Mouse (Mus musculus) lung, postnatal 0 days (tissue): ENCODE measurements around the gene Tbc1d16. TPM values are rescaled to one million over a fixed set of nuclear protein-coding genes. Genes with fewer than 3 reads are reported as not detected.

ENCODE experiments used
- ATAC-seq: fragments of 200-750 bp; cut with Nextera tagmentation; 2 replicates; pipeline ENCODE4 v1.8.0; 2017; ENCODE audit warnings: moderate library complexity
- DNase-seq: peaks from one replicate; pipeline ENCODE4 v3.0.0-alpha.2; 2016; ENCODE audit warnings: low spot score
- H3K27ac ChIP-seq: fragments of 300-500 bp; sonication (generic); 2 replicates; pipeline ENCODE4 v1.5.1; 2014; ENCODE audit warnings: antibody characterized with exemption, mild to moderate bottlenecking, low read length, mixed read lengths
- H3K27me3 ChIP-seq: fragments of 300-500 bp; sonication (generic); replicated peaks from 2 replicates; pipeline ENCODE4 v1.6.1; 2014; ENCODE audit warnings: low read length, mixed read lengths; ENCODE audit not compliant: insufficient read depth
- H3K36me3 ChIP-seq: fragments of 300-500 bp; sonication (generic); 2 replicates; pipeline ENCODE4 v1.6.1; 2014; ENCODE audit warnings: low read length, mixed read lengths; ENCODE audit not compliant: insufficient read depth
- H3K4me1 ChIP-seq: fragments of 300-500 bp; sonication (generic); 2 replicates; pipeline ENCODE4 v1.6.1; 2014; ENCODE audit warnings: antibody characterized with exemption, low read depth, low read length, mixed read lengths; ENCODE audit not compliant: insufficient read depth
- H3K4me2 ChIP-seq: fragments of 300-500 bp; sonication (generic); replicated peaks from 2 replicates; pipeline ENCODE4 v1.6.1; 2014; ENCODE audit warnings: low read depth, mild to moderate bottlenecking, low read length, moderate library complexity, mixed read lengths
- H3K4me3 ChIP-seq: fragments of 300-500 bp; sonication (generic); 2 replicates; pipeline ENCODE4 v1.5.1; 2014; ENCODE audit warnings: low read depth, low read length
- H3K9ac ChIP-seq: fragments of 300-500 bp; sonication (generic); replicated peaks from 2 replicates; pipeline ENCODE4 v1.6.1; 2014; ENCODE audit warnings: low read depth, mild to moderate bottlenecking
- H3K9me3 ChIP-seq: fragments of 300-500 bp; sonication (generic); 2 replicates; pipeline ENCODE4 v1.6.1; 2016; ENCODE audit warnings: low read length, mixed read lengths
- CTCF ChIP-seq: IDR thresholded peaks from 2 replicates; pipeline ENCODE4 v1.5.1; 2016; ENCODE audit warnings: antibody characterized with exemption, mild to moderate bottlenecking
- EP300 ChIP-seq: IDR thresholded peaks from 2 replicates; pipeline ENCODE4 v1.6.1; 2016; ENCODE audit warnings: antibody characterized with exemption, mild to moderate bottlenecking, control low read depth
- WGBS: fragments of 180-500 bp; shearing (Covaris S2); extraction: QIAGEN DNeasy Blood & Tissue Kit; methylation state at CpG from one replicate; pipeline ENCODE4 v1.1.7; 2014; 5-methylcytosine and 5-hydroxymethylcytosine counted together
- polyA plus RNA-seq: library from polyadenylated mRNA; unstranded; fragments of >200 nt; fragmentation: Nextera tagmentation; extraction: Ambion mirVana; gene quantifications from 2 replicates; pipeline ENCODE4 v1.2.1, GENCODE M21; 2015

The Tbc1d16 gene
- polyA plus RNA-seq, 1 experiment from 2014 or later, result 11.9 TPM

DNA sequence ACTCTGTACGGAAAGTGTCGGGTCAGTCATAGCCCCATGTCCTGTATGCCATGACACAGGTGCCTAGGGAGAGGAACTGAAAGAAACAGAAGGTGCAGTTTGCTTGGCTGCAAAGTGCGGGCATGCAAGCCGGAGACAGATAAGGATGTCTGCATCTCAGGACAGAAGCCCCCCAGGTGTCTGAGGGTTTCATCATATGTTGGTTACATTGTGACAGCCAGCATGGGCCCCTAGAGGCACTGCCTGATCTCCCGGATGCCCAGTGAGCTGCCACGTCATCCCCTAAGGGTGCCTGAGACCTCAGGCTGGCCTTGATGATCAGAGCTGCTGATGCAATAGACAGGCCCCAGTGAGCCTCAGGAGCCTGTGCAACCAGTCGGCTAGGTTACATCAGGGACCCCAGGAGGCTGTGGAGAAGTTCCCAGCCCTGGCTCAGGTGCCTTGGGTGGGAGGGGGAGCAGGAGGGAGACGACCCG is 36.7 kb downstream of the Tbc1d16 start:
- no peak for TF ChIP-seq EP300
- TF ChIP-seq CTCF, result no peak
- H3K27ac ChIP-seq, result no peak overlapping the region
- no peak for ATAC-seq

DNA sequence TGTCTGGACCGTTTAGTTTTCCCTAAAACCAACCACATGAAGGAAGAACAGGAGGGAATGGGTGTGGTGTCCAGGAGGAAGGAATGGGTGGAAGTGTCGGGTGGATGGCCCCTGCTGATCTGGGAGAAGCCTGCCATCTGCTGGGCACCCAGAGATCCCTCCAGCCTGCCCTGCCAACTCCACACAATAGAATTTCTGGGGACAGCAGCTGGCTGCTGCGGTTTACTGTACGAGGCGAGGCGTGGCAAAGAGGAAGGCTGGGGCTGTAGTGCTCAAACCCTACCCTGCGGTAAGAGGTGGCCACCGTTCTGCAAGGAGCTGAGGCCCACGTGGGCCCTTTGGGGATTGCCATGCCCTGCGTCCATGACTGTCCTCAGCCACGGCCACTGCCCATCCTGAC is 37.8 kb downstream of the Tbc1d16 start:
- Histone ChIP-seq H3K27me3 (no peaks in the 10 kb centered on the region), H3K9ac (no peak overlapping the region), H3K4me2 (no peak overlapping the region), H3K9me3 (no peaks in the 10 kb centered on the region), H3K4me1 (peaks cover 6% of the 10 kb centered on the region; the same call in 1 of the 2 replicates), H3K27ac (no peak overlapping the region), H3K4me3 (no peak overlapping the region), H3K36me3 (no peaks in the 10 kb centered on the region)
- DNase-seq, result peak; percentile 94
- peak; percentile 75 for ATAC-seq
- 17% methylated on average over 11 of the region's 11 CpGs for WGBS
- TF ChIP-seq CTCF, result peak; percentile 89
- TF ChIP-seq EP300, result no peak

More for the DNA sequence above, 36.7 kb downstream of the Tbc1d16 start:
- Histone ChIP-seq H3K27me3 (no peaks in the 10 kb centered on the region), H3K4me2 (no peak overlapping the region), H3K4me3 (no peak overlapping the region), H3K9me3 (no peaks in the 10 kb centered on the region), H3K9ac (no peak overlapping the region), H3K36me3 (no peaks in the 10 kb centered on the region), H3K4me1 (peaks cover 6% of the 10 kb centered on the region; the same call in 1 of the 2 replicates)
- no peak for DNase-seq
- WGBS, result 73% methylated on average over 9 of the region's 9 CpGs

DNA sequence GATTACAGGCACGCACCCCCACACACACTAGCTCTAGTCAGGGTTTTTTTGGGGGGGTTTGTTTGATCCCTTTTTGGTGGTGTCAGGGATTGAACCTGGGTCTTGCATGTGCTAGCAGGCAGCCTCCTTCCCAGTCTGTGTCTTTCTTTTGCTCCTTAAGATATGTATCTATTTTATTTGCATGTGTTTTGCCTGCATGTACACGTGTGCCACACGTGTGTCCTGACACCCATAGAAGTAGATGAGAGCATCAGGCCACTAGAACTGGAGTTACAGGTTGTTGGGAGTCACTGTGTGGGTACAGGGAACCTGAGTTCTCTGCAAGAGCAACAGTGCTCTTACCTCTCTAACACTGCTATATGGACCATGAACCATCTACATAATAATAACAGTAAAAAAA is 39.0 kb downstream of the Tbc1d16 start:
- WGBS, result 94% methylated on average over 3 of the region's 3 CpGs
- ATAC-seq, result no peak
- Histone ChIP-seq H3K4me1 (peaks cover 6% of the 10 kb centered on the region; the same call in 1 of the 2 replicates), H3K36me3 (no peaks in the 10 kb centered on the region), H3K27me3 (no peaks in the 10 kb centered on the region), H3K4me2 (no peak overlapping the region), H3K9me3 (no peaks in the 10 kb centered on the region), H3K9ac (no peak overlapping the region), H3K4me3 (no peak overlapping the region), H3K27ac (no peak overlapping the region)
- TF ChIP-seq EP300 (no peak), CTCF (no peak)
- no peak for DNase-seq

DNA sequence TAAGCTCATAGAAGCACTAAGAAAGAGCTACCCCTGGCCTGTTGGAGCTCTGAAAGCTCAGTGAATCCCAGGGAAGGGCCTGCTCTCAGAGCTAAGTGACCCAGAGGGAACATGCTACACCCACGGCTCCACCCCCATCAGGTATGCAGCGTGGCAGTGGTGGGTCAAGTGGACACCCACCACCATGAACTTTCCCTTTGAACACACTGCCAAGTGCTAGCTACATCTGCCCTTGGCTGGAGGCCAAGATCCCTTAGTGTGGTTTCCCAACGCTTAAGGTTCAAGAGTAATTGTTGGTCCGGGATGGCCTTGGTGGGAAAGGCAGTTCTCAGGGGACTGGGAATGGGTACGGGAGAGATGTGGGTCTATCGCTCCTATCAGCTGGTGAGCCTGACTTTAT is 39.9 kb downstream of the Tbc1d16 start:
- H3K27ac ChIP-seq, result no peak overlapping the region

DNA sequence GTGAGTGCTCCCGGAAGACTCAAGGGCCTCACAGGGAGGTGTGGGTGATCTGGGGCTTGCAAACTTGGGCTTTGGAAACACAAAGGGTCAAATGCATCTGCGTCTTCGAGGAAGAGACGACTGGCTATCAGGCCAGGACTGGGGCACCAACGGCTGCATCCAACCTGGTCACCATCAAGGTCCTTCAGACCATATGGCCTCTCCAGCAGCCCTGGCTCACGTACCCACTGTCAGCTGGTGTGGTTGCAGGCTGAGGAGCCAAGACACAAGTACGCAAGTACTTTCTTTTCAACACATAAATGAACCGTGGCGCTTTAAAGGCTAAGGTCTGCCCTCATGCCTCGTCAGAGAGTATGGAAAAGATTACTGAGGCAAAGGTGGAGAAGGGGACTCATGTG is 40.5 kb downstream of the Tbc1d16 start:
- no peaks in the 10 kb centered on the region for H3K36me3 ChIP-seq
- H3K4me2 ChIP-seq, result no peak overlapping the region
- H3K4me3 ChIP-seq, result no peak overlapping the region
- no peak for ATAC-seq
- H3K27ac ChIP-seq, result no peak overlapping the region
- 65% methylated on average over 10 of the region's 10 CpGs for WGBS
- H3K9ac ChIP-seq, result no peak overlapping the region
- no peaks in the 10 kb centered on the region for H3K27me3 ChIP-seq
- H3K4me1 ChIP-seq, result peaks cover 6% of the 10 kb centered on the region; the same call in 1 of the 2 replicates
- no peaks in the 10 kb centered on the region for H3K9me3 ChIP-seq
- TF ChIP-seq CTCF (no peak), EP300 (no peak)
- no peak for DNase-seq

More for the DNA sequence above, 39.9 kb downstream of the Tbc1d16 start:
- Histone ChIP-seq H3K27me3 (no peaks in the 10 kb centered on the region), H3K4me3 (no peak overlapping the region), H3K9ac (no peak overlapping the region), H3K4me1 (peaks cover 6% of the 10 kb centered on the region; the same call in 1 of the 2 replicates), H3K9me3 (no peaks in the 10 kb centered on the region), H3K4me2 (no peak overlapping the region), H3K36me3 (no peaks in the 10 kb centered on the region)
- TF ChIP-seq EP300, result no peak
- TF ChIP-seq CTCF, result no peak
- 21% methylated on average over 6 of the region's 6 CpGs for WGBS
- peak; percentile 73 for DNase-seq
- ATAC-seq, result peak; percentile 39

DNA sequence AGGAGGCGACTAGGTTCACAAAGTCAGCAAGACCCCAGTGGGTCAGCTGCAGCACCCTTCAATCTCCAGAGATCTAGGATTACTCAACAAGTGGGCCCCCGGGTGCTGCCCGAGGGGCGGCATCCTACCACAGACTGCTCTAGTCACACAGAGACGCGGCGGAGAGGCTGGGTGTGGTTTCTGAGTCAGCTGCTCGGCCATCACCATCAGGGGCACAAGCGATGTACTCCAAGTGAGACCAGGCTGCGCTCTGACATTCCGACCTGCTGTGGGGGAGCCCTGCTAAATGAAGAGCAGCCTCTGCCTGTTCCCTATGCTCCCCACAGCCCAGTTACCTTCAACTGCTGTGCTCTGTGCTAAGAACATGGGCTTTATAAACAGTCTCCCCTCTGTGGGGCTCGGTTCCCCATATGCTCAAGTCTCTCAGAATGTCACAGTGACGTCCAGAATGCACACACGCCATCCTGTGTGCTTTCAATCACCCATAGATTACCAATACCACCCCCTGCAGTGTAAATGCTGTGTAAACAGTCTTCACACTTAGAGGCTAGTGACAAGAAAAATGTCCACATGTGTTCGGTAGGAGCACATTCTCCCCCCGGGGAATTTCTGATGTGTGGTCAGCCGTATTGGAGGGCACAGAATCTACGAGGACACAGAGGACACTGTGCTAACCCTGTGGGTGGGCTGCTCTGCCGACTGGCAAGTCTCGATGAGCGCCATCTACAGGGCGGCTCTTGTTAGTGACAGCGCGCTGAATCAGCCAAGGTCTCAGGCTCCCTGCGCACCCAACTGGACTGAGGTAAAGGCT is 41.1 kb downstream of the Tbc1d16 start:
- H3K4me3 ChIP-seq, result no peak overlapping the region
- DNase-seq (peak; percentile 86), ATAC-seq (peak; percentile 51)
- H3K36me3 ChIP-seq, result no peaks in the 10 kb centered on the region
- no peak overlapping the region for H3K4me2 ChIP-seq
- no peaks in the 10 kb centered on the region for H3K27me3 ChIP-seq
- TF ChIP-seq EP300, result no peak
- peak; percentile 86 for TF ChIP-seq CTCF
- H3K9me3 ChIP-seq, result no peaks in the 10 kb centered on the region
- no peak overlapping the region for H3K27ac ChIP-seq
- H3K9ac ChIP-seq, result no peak overlapping the region
- H3K4me1 ChIP-seq, result peaks cover 6% of the 10 kb centered on the region; the same call in 1 of the 2 replicates
- 39% methylated on average over 25 of the region's 25 CpGs for WGBS
